Mouse (Mus musculus) MEL (cell line): Measurements from ENCODE around the gene Ripor1. TPM values are rescaled to one million over a fixed set of nuclear protein-coding genes. Genes with fewer than 3 reads are reported as not detected.
A peak's percentile ranks its signal among the peaks of the same experiment; 100 is the strongest.

ENCODE experiments used
- DNase-seq: peaks from one replicate; pipeline ENCODE4 v3.0.0; 2011; ENCODE audit warnings: low read depth, low spot score
- H3K27ac ChIP-seq: 2 replicates; pipeline ENCODE4 v1.5.1; 2012; ENCODE audit warnings: low read depth, mild to moderate bottlenecking, control low read depth, low read length, moderate library complexity; ENCODE audit not compliant: control insufficient read depth
- H3K27me3 ChIP-seq, 2 experiments: fragments of 150-350 bp in 1 of 2; sonication (generic) in 1 of 2; 2 replicates each; pipeline ENCODE4 v1.6.1; 2012; ENCODE audit warnings: low read length in 2 of 2, mild to moderate bottlenecking in 2 of 2, improper control_type of control experiment in 1 of 2, moderate library complexity in 1 of 2; ENCODE audit not compliant: insufficient read depth in 2 of 2, control insufficient read depth in 1 of 2
- H3K36me3 ChIP-seq, 2 experiments: 2 replicates each; pipeline ENCODE4 v1.6.1; 2012 to 2014; ENCODE audit warnings: low read length in 2 of 2, improper control_type of control experiment in 1 of 2, inconsistent platforms in 1 of 2, mild to moderate bottlenecking in 1 of 2; ENCODE audit not compliant: insufficient read depth in 2 of 2, control insufficient read depth in 1 of 2
- H3K4me1 ChIP-seq, 2 experiments: fragments of 150-350 bp in 1 of 2; sonication (generic) in 1 of 2; 2 replicates each; pipeline ENCODE4 v1.6.1; 2012; ENCODE audit warnings: low read length in 2 of 2, improper control_type of control experiment in 1 of 2, mild to moderate bottlenecking in 1 of 2; ENCODE audit not compliant: insufficient read depth in 2 of 2, control insufficient read depth in 1 of 2
- H3K4me3 ChIP-seq, 2 experiments: fragments of 150-350 bp in 1 of 2; sonication (generic) in 1 of 2; 2 replicates each; pipeline ENCODE4 v1.5.1; 2012; ENCODE audit warnings: low read depth in 2 of 2, low read length in 2 of 2, mild to moderate bottlenecking in 2 of 2, moderate library complexity in 2 of 2, control low read depth in 1 of 2, improper control_type of control experiment in 1 of 2; ENCODE audit not compliant: control insufficient read depth in 1 of 2, insufficient read depth in 1 of 2
- H3K79me2 ChIP-seq: 2 replicates; pipeline ENCODE4 v1.6.1; 2012; ENCODE audit warnings: mild to moderate bottlenecking, low read length, moderate library complexity; ENCODE audit not compliant: control insufficient read depth, poor library complexity, insufficient read depth
- H3K9ac ChIP-seq: 2 replicates; pipeline ENCODE4 v1.6.1; 2012; ENCODE audit warnings: low read depth, mild to moderate bottlenecking, control low read depth, low read length, moderate library complexity; ENCODE audit not compliant: control insufficient read depth, poor library complexity, severe bottlenecking
- H3K9me3 ChIP-seq: fragments of 150-350 bp; sonication (generic); replicated peaks from 2 replicates; pipeline ENCODE4 v1.6.1; 2012; ENCODE audit warnings: mild to moderate bottlenecking, low read length, improper control_type of control experiment, moderate library complexity; ENCODE audit not compliant: insufficient read depth
- E2F4 ChIP-seq: IDR thresholded peaks from 2 replicates; pipeline ENCODE4 v1.6.1; 2011; ENCODE audit warnings: low read depth, low read length, improper control_type of control experiment, borderline replicate concordance
- EP300 ChIP-seq, 2 experiments: IDR thresholded peaks; 2 replicates each; pipeline ENCODE4 v1.6.1; 2011; ENCODE audit warnings: improper control_type of control experiment in 2 of 2, low read length in 2 of 2, low read depth in 1 of 2, mild to moderate bottlenecking in 1 of 2
- KAT2A ChIP-seq: conservative IDR thresholded peaks from 2 replicates; pipeline ENCODE4 v1.6.1; 2012; ENCODE audit warnings: low read depth, low read length, improper control_type of control experiment, inconsistent platforms
- MAX ChIP-seq: IDR thresholded peaks from 2 replicates; pipeline ENCODE4 v1.6.1; 2011; ENCODE audit warnings: low read length, improper control_type of control experiment
- MXI1 ChIP-seq: IDR thresholded peaks from 2 replicates; pipeline ENCODE4 v1.6.1; 2011; ENCODE audit warnings: mild to moderate bottlenecking, low read depth, low read length, improper control_type of control experiment
- NELFE ChIP-seq: IDR thresholded peaks from 2 replicates; pipeline ENCODE4 v1.6.1; 2011; ENCODE audit warnings: low read depth, low read length, improper control_type of control experiment
- NRF1 ChIP-seq: IDR thresholded peaks from 2 replicates; pipeline ENCODE4 v1.6.1; 2014; ENCODE audit warnings: low read depth, mild to moderate bottlenecking, inconsistent platforms, low read length, improper control_type of control experiment, moderate library complexity; ENCODE audit not compliant: poor library complexity, insufficient read depth, severe bottlenecking
- POLR2AphosphoS2 ChIP-seq: IDR thresholded peaks from 2 replicates; pipeline ENCODE4 v1.6.1; 2011; ENCODE audit warnings: low read length, improper control_type of control experiment
- TBP ChIP-seq: IDR thresholded peaks from 2 replicates; pipeline ENCODE4 v1.8.0; 2011; ENCODE audit warnings: low read depth, low read length, improper control_type of control experiment
- TCF12 ChIP-seq: IDR thresholded peaks from 2 replicates; pipeline ENCODE4 v1.6.1; 2014; ENCODE audit warnings: low read depth, mild to moderate bottlenecking, inconsistent platforms, low read length, improper control_type of control experiment, moderate library complexity
- UBTF ChIP-seq: IDR thresholded peaks from 2 replicates; pipeline ENCODE4 v1.6.1; 2012; ENCODE audit warnings: low read depth, mild to moderate bottlenecking, inconsistent platforms, low read length, improper control_type of control experiment, moderate library complexity, borderline replicate concordance; ENCODE audit not compliant: insufficient read depth
- ZMIZ1 ChIP-seq: IDR thresholded peaks from 2 replicates; pipeline ENCODE4 v1.6.1; 2012; ENCODE audit warnings: low read depth, mild to moderate bottlenecking, inconsistent platforms, low read length, improper control_type of control experiment, moderate library complexity
- ZNF384 ChIP-seq: IDR thresholded peaks from 2 replicates; pipeline ENCODE4 v1.6.1; 2012; ENCODE audit warnings: low read depth, mild to moderate bottlenecking, inconsistent platforms, low read length, improper control_type of control experiment
- polyA plus RNA-seq, 2 experiments: library from polyadenylated mRNA; stranded (reverse) in 1 of 2; unstranded in 1 of 2; fragments of >175 nt in 1 of 2; fragments of >200 nt in 1 of 2; gene quantifications; 2 replicates each; pipeline versions ENCODE4 v1.2.1 to v1.2.4; 2012; ENCODE audit warnings: low replicate concordance in 2 of 2, low read depth in 1 of 2; ENCODE audit not compliant: insufficient read length in 2 of 2, insufficient read depth in 1 of 2, missing spikeins in 1 of 2
- total RNA-seq: library from RNA; depleted of rRNA; stranded (reverse); fragments of 300-350 nt; gene quantifications from 2 replicates; pipeline ENCODE4 v1.2.3, GENCODE M21; 2012

Gene Ripor1
- total and polyA plus RNA-seq, 3 experiments, result 16.6 to 120 TPM; not detected in 1

DNA sequence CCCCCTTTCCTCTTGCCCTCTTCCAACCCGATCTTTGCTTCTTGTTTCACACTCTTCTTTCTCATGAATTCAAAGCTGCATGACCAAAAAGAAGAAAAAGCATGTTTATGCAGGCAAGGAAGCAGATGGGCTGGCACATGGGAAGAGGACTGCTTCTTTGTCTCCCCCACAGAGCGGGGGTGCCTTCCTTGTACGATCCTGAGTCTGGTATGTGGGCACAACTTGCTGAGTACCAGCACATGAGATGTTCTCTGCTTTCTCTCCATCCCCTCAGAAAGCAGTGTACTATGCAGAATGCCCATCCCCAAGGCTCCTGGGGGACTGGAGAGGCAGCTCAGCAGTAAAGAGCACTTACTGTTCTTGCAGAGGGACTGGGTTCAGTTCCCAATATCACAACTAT, 19.3 kb downstream of the Ripor1 start:
- Histone ChIP-seq H3K4me1 (no peaks in the 10 kb centered on the region), H3K9me3 (no peaks in the 10 kb centered on the region), H3K79me2 (no peaks in the 10 kb centered on the region), H3K36me3 (peaks cover 0 to 6% of the 10 kb centered on the region in 2 experiments; a peak in 2 of 4 replicates), H3K27ac (no peak overlapping the region), H3K27me3 (no peaks in the 10 kb centered on the region), H3K9ac (no peak overlapping the region), H3K4me3 (no peak overlapping the region)
- DNase-seq, result no peak
- 0 out of 2 replicates have a peak, but pooled peaks have one; percentile 11 for TF ChIP-seq ZMIZ1
- no peak for TF ChIP-seq UBTF

DNA sequence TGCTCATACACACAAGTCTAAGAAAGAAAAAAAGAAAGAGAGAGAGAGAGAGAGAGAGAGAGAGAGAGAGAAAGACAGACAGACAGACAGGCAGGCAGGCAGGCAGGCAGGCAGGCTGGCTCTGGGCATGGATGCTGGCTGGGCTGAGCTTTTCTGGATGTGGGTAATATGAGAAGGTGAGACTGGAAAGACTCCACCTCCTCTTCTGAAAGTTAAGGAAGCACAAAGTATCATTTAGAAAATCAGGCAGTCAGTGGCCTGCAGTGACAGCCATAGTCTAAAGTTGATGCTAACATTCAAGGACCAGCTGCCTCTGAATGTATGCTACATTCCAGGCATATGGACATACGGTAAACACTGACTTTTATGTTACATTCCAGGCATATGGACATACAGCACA, 19.8 kb downstream of the Ripor1 start:
- no peak overlapping the region for H3K9ac ChIP-seq
- H3K9me3 ChIP-seq, result no peaks in the 10 kb centered on the region
- H3K79me2 ChIP-seq, result no peaks in the 10 kb centered on the region
- H3K4me3 ChIP-seq, result no peak overlapping the region
- TF ChIP-seq POLR2AphosphoS2, result peak; percentile 43; the same call in 1 of the 2 replicates
- no peak for TF ChIP-seq KAT2A
- peaks cover 0 to 6% of the 10 kb centered on the region in 2 experiments; a peak in 2 of 4 replicates for H3K36me3 ChIP-seq
- H3K27ac ChIP-seq, result no peak overlapping the region
- DNase-seq, result no peak
- H3K4me1 ChIP-seq, result no peaks in the 10 kb centered on the region
- no peaks in the 10 kb centered on the region for H3K27me3 ChIP-seq

DNA sequence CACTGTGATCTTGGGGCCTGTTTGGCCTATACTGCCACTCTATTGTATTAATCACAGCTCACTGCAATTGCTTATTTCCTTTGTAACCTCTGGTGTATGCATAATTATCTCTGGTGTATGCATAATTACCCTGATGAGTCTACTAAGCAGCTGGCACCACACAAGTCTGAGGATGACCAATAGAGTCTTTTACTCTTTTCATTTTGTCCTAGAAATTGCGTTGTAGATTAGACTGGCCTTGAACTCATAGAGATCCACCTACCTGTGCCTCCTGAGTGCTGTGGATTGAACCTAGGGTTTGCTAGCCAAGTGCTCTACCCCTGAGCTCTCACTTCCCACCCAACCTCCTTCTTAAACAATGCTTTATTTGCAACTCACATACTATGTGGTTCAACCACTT, 21.0 kb downstream of the Ripor1 start:
- Histone ChIP-seq H3K27me3 (no peaks in the 10 kb centered on the region), H3K27ac (no peak overlapping the region), H3K9ac (no peak overlapping the region), H3K4me3 (no peak overlapping the region), H3K4me1 (no peaks in the 10 kb centered on the region), H3K79me2 (no peaks in the 10 kb centered on the region), H3K9me3 (no peaks in the 10 kb centered on the region), H3K36me3 (peaks cover 0 to 3% of the 10 kb centered on the region in 2 experiments; a peak in 2 of 4 replicates)
- no peak for DNase-seq
- TF ChIP-seq MAX (no peak), E2F4 (no peak), MXI1 (no peak), TCF12 (no peak), NELFE (no peak), ZNF384 (no peak), NRF1 (no peak), EP300 (IDR thresholded peaks at IDR 0.05; ENCODE audit: low read depth in 1 of 2, low read length in 2 of 2) (no peak), TBP (no peak)
